Mouse (Mus musculus): ENCODE results near the gene Nxn.

- TF ChIP-seq POLR2A (IDR thresholded peaks at IDR 0.05; ENCODE audit: low read depth, low read length), result no peak
- TF ChIP-seq CTCF (IDR thresholded peaks at IDR 0.05; ENCODE audit: borderline replicate concordance, insufficient read depth, low read length), result no peak
Measured at GRCm38 (mm10) chr11:76216681-76217389, 182.1 kb downstream of the Nxn start.

Measured in embryonic fibroblast, embryonic 13.5 days (primary cell).